Mouse (Mus musculus) C2C12 (cell line): ENCODE measurements around the gene Popdc2. TPM values are rescaled to one million over a fixed set of nuclear protein-coding genes. Genes with fewer than 3 reads are reported as not detected.

Experiments
- H3K27me3 ChIP-seq: one replicate; pipeline ENCODE4 v1.6.1; 2011; ENCODE audit not compliant: control insufficient read depth, insufficient read depth, insufficient read length
- H3K36me3 ChIP-seq: one replicate; pipeline ENCODE4 v1.6.1; 2011; ENCODE audit not compliant: control insufficient read depth, insufficient read depth
- H3K4me3 ChIP-seq: one replicate; pipeline ENCODE4 v1.5.1; 2011; ENCODE audit warnings: mild to moderate bottlenecking, control low read depth; ENCODE audit not compliant: poor library complexity, insufficient read depth, severe bottlenecking
- H3K79me2 ChIP-seq: one replicate; pipeline ENCODE4 v1.6.1; 2011; ENCODE audit not compliant: control insufficient read depth, insufficient read depth
- H3K79me3 ChIP-seq: one replicate; pipeline ENCODE4 v1.6.1; 2011; ENCODE audit warnings: low read depth, control low read depth
- H3ac ChIP-seq: one replicate; pipeline ENCODE3; 2011; ENCODE audit warnings: low read depth; ENCODE audit not compliant: control insufficient read depth, insufficient read length
- CEBPB ChIP-seq: IDR thresholded peaks from one replicate; pipeline ENCODE4 v1.6.1; 2011; ENCODE audit warnings: low read depth, mild to moderate bottlenecking, control low read depth, moderate library complexity
- CTCF ChIP-seq: IDR thresholded peaks from one replicate; pipeline ENCODE4 v1.5.1; 2011; ENCODE audit not compliant: control insufficient read depth, insufficient read depth, insufficient read length
- FOSL1 ChIP-seq: IDR thresholded peaks from one replicate; pipeline ENCODE4 v1.8.0; 2011; ENCODE audit warnings: mild to moderate bottlenecking, low read length; ENCODE audit not compliant: poor library complexity, insufficient read depth, severe bottlenecking
- MAX ChIP-seq: IDR thresholded peaks from one replicate; pipeline ENCODE4 v1.6.1; 2011; ENCODE audit warnings: mild to moderate bottlenecking, control low read depth
- MYOD1 ChIP-seq: IDR thresholded peaks from one replicate; pipeline ENCODE4 v1.6.1; 2011; ENCODE audit warnings: low read depth; ENCODE audit not compliant: control insufficient read depth, insufficient read length
- MYOG ChIP-seq: IDR thresholded peaks from one replicate; pipeline ENCODE4 v1.6.1; 2011; ENCODE audit not compliant: control insufficient read depth, insufficient read length; ENCODE audit errors: extremely low read depth
- USF1 ChIP-seq: IDR thresholded peaks from one replicate; pipeline ENCODE4 v1.6.1; 2011; ENCODE audit warnings: low read depth, mild to moderate bottlenecking, control low read depth, moderate library complexity
- polyA plus RNA-seq: library from polyadenylated mRNA; unstranded; fragments of >200 nt; fragmentation: generic; extraction: Trizol; gene quantifications from one replicate; pipeline ENCODE4 v1.2.1, GENCODE M21; 2012; ENCODE audit warnings: missing spikeins

Gene Popdc2
- polyA plus RNA-seq, 1 experiment, result 0.30 TPM

GRCm38 (mm10) chr16:38378591-38378990 lies 16.6 kb downstream of the Popdc2 start:
- no peak overlapping the region for H3K4me3 ChIP-seq
- H3K79me3 ChIP-seq, result no peaks in the 10 kb centered on the region

GRCm38 (mm10) chr16:38379088-38379487 lies 17.1 kb downstream of the Popdc2 start:
- no peak for TF ChIP-seq CTCF
- no peak for TF ChIP-seq MYOG
- no peak for TF ChIP-seq CEBPB
- no peak for TF ChIP-seq MAX
- TF ChIP-seq MYOD1, result peak; percentile 53
- no peak for TF ChIP-seq FOSL1
- Histone ChIP-seq H3K79me2 (no peaks in the 10 kb centered on the region), H3K4me3 (no peak overlapping the region), H3K79me3 (no peaks in the 10 kb centered on the region), H3K27me3 (no peaks in the 10 kb centered on the region), H3ac (no peak overlapping the region), H3K36me3 (no peaks in the 10 kb centered on the region)

More at GRCm38 (mm10) chr16:38378591-38378990, 16.6 kb downstream of the Popdc2 start:
- H3K27me3 ChIP-seq, result no peaks in the 10 kb centered on the region
- TF ChIP-seq CEBPB, result no peak
- no peak for TF ChIP-seq MYOD1
- no peak for TF ChIP-seq CTCF
- TF ChIP-seq FOSL1, result no peak
- TF ChIP-seq MAX, result no peak
- no peak for TF ChIP-seq MYOG
- TF ChIP-seq USF1, result no peak
- no peak overlapping the region for H3ac ChIP-seq
- no peaks in the 10 kb centered on the region for H3K79me2 ChIP-seq
- no peaks in the 10 kb centered on the region for H3K36me3 ChIP-seq

- Histone ChIP-seq H3K79me3 (no peaks in the 10 kb centered on the region), H3K36me3 (no peaks in the 10 kb centered on the region), H3ac (no peak overlapping the region), H3K79me2 (no peaks in the 10 kb centered on the region), H3K27me3 (no peaks in the 10 kb centered on the region), H3K4me3 (no peak overlapping the region)
- no peak for TF ChIP-seq CEBPB
- no peak for TF ChIP-seq MYOD1
- TF ChIP-seq FOSL1, result no peak
- TF ChIP-seq MAX, result no peak
- no peak for TF ChIP-seq CTCF
- TF ChIP-seq USF1, result no peak
- TF ChIP-seq MYOG, result no peak
These were observed 17.5 kb downstream of the Popdc2 start for GRCm38 (mm10) chr16:38379493-38379892.

DNA sequence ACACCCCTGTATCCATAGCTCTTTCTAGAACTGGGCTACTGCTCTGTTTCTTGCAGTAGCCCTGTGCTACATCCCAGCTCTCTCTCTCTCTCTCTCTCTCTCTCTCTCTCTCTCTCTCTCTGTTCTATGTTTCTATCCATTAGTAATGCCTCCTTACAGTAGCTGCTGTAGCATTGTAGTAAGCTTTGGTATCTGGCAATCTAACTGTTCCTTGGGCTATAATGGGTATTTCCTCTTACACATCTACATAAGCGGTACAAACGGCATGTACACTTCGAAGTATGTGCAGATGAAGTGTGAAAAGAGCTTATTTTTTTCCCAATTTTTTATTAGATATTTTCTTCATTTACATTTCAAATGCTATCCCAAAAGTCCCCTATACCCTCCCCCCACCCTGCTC lies 17.9 kb downstream of the Popdc2 start:
- Histone ChIP-seq H3ac (no peak overlapping the region), H3K79me3 (no peaks in the 10 kb centered on the region), H3K79me2 (no peaks in the 10 kb centered on the region), H3K36me3 (no peaks in the 10 kb centered on the region), H3K27me3 (no peaks in the 10 kb centered on the region), H3K4me3 (no peak overlapping the region)
- TF ChIP-seq CEBPB, result no peak
- no peak for TF ChIP-seq FOSL1

DNA sequence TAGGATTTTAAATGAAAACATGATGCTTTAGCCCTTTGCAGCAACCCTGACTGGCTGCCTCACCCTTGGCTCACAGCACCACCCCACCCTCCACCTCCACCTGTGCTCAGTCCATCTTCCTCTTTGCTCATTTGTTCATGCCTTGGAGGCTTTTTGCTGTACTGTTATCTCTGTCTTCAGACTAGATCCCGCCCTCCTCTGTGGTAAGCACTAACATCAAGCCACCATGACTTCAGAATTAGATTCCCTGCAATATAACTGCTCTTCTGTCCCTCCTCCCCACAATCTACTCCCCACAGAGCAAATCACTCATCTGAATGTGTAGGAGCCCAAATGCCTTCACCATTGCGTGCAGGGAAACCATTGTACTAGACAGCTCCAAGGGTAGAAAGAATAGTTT lies 21.7 kb downstream of the Popdc2 start:
- H3K4me3 ChIP-seq, result no peak overlapping the region
- TF ChIP-seq MAX (no peak), MYOG (no peak), CTCF (no peak), MYOD1 (no peak), USF1 (no peak), CEBPB (no peak), FOSL1 (no peak)
- H3K36me3 ChIP-seq, result no peaks in the 10 kb centered on the region
- H3K27me3 ChIP-seq, result no peaks in the 10 kb centered on the region
- no peaks in the 10 kb centered on the region for H3K79me2 ChIP-seq
- no peaks in the 10 kb centered on the region for H3K79me3 ChIP-seq
- no peak overlapping the region for H3ac ChIP-seq

GRCm38 (mm10) chr16:38385184-38385634 lies 23.2 kb downstream of the Popdc2 start:
- no peaks in the 10 kb centered on the region for H3K36me3 ChIP-seq
- no peak overlapping the region for H3ac ChIP-seq
- H3K27me3 ChIP-seq, result no peaks in the 10 kb centered on the region
- H3K79me3 ChIP-seq, result no peaks in the 10 kb centered on the region
- TF ChIP-seq CEBPB (no peak), MYOG (no peak), USF1 (no peak), MAX (no peak), CTCF (no peak), MYOD1 (no peak), FOSL1 (no peak)
- no peaks in the 10 kb centered on the region for H3K79me2 ChIP-seq
- H3K4me3 ChIP-seq, result no peak overlapping the region
